Mouse (Mus musculus) cortical plate, adult 2 months (tissue): Measurements from ENCODE around the gene Ank3.

ENCODE experiments used
- CTCF ChIP-seq: fragments of 200-500 bp; IDR thresholded peaks from 2 replicates; pipeline ENCODE4 v1.5.1; 2011; ENCODE audit warnings: mild to moderate bottlenecking, control low read depth, low read length; ENCODE audit not compliant: insufficient read depth; ENCODE audit errors: extremely low read depth
- POLR2A ChIP-seq: fragments of 200-500 bp; IDR thresholded peaks from 2 replicates; pipeline ENCODE4 v1.6.1; 2011; ENCODE audit warnings: mild to moderate bottlenecking, low read length, control low read depth; ENCODE audit not compliant: insufficient read depth; ENCODE audit errors: extremely low read depth

- TF ChIP-seq CTCF (no peak), POLR2A (no peak)
Observed at GRCm38 (mm10) chr10:69454480-69454879, 55.9 kb downstream of the Ank3 start.
